Mouse (Mus musculus): ENCODE measurements at regions not wholly inside any gene's neighbourhood (a gene's known extent, or its start where the extent isn't known, plus 50 kb on each side); places are given as distances from the start of the nearest gene placed in this dataset.
A peak's percentile ranks its signal among the peaks of the same experiment; 100 is the strongest.

DNA sequence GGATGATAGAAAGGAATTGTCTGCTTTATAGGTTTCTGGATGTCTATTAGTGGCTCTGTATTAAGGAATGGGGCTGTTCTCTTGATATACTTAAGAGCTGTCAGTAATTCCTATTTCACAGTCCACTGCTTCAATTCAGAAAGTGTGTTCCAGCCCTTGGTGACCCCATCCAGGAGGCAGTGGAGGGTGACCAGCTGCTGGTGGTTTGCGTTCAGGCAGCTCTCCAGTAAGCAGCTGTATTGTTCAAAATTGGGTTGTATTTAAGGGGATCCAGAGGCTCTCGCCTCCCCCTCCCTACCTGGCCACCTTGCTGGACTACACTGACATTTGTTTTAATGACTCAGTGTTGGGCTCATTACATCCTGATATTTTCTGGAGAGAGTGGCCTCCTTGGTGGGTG, 598.4 kb upstream of the Kirrel3 start:
- H3K9me3 ChIP-seq (ENCODE audit: control insufficient read depth, low read length), result no peaks in the 10 kb centered on the region
- TF ChIP-seq POLR2A (IDR thresholded peaks at IDR 0.05; ENCODE audit: borderline replicate concordance, extremely low read depth, insufficient read depth, insufficient read length), result no peak
- ATAC-seq (ENCODE audit: low FRiP score, low read depth), result no peak
- no peak overlapping the region for H3K4me2 ChIP-seq (replicated peaks; ENCODE audit: low read depth, low read length, severe bottlenecking)
- no peak overlapping the region for H3K27ac ChIP-seq (replicated peaks; ENCODE audit: low read depth, low read length)
- H3K27me3 ChIP-seq (ENCODE audit: control insufficient read depth, insufficient read depth, low read length), result no peaks in the 10 kb centered on the region
- no peaks in the 10 kb centered on the region for H3K4me1 ChIP-seq (ENCODE audit: control insufficient read depth, insufficient read depth, low read length)
- no peaks in the 10 kb centered on the region for H3K36me3 ChIP-seq (ENCODE audit: control insufficient read depth, insufficient read depth, low read length)
- no peak overlapping the region for H3K9ac ChIP-seq (ENCODE audit: low read depth, low read length, severe bottlenecking)
- WGBS, result 67% methylated on average over 2 of the region's 2 CpGs
- H3K4me3 ChIP-seq (replicated peaks; ENCODE audit: low read length), result no peak overlapping the region
- DNase-seq (ENCODE audit: low spot score), result no peak

DNA sequence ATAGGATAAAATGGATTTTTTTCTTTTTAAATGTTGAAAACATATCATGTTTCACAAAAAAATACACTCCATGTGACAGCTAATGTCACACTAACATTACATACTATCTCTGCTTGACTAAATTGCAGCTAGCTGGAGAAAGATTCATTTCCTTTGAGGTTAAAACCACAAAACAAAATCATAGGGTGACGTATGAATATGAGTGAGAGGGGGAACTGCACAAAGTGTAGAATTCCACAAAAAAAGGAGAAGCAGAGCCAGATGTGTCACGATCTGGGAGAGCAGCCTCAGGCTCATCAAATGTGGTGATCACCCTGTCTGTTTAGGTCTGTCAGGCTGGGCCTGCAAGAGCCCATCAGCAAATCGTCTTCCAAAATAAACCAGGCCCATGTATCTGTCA, 593.7 kb upstream of the Kirrel3 start:
- 59% methylated on average over 3 of the region's 3 CpGs for WGBS
- Histone ChIP-seq H3K27me3 (ENCODE audit: control insufficient read depth, insufficient read depth, low read length) (no peaks in the 10 kb centered on the region), H3K4me2 (replicated peaks; ENCODE audit: low read depth, low read length, severe bottlenecking) (no peak overlapping the region), H3K4me3 (replicated peaks; ENCODE audit: low read length) (no peak overlapping the region), H3K9me3 (ENCODE audit: control insufficient read depth, low read length) (no peaks in the 10 kb centered on the region), H3K27ac (replicated peaks; ENCODE audit: low read depth, low read length) (no peak overlapping the region), H3K9ac (ENCODE audit: low read depth, low read length, severe bottlenecking) (no peak overlapping the region), H3K4me1 (ENCODE audit: control insufficient read depth, insufficient read depth, low read length) (no peaks in the 10 kb centered on the region), H3K36me3 (ENCODE audit: control insufficient read depth, insufficient read depth, low read length) (no peaks in the 10 kb centered on the region)
- no peak for ATAC-seq (ENCODE audit: low FRiP score, low read depth)
- DNase-seq (ENCODE audit: low spot score), result no peak
- TF ChIP-seq POLR2A (IDR thresholded peaks at IDR 0.05; ENCODE audit: borderline replicate concordance, extremely low read depth, insufficient read depth, insufficient read length), result no peak

DNA sequence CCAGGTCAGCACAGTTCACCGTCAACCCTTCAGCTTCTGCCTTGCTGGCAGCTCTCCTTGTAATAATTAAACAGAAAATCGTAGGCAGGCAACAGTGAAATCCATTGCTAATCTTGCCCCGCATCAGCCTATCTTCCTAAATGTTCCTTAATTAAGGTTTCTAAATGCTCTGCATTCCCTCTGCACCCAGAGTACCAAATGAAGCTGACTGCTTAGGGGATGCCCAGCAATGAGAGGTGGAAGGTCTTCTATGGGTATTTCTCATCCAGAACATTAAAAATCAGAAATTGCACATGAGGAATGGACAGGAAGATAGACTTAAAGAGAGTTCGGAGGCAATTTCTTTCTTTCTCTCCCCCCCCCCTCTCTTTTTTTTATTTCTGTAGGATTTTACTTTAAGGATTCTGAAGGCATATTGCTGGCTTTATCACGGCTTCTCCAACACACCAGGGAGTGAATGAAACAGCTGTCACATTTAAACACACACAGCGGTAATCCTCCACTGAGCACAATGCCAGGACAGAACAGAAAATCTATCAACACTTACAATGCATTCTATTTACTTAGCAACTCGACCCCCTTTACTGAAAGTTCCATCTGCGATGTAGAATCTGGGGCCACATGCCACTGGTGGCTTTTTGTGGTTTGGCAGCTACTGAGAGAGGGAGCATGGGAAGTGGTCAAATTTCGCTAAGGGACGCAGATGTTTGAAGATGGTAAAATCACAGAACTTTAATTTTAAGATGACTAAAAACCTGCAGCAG, 584.2 kb upstream of the Kirrel3 start:
- peak; percentile 69 for DNase-seq (ENCODE audit: low spot score)
- Histone ChIP-seq H3K36me3 (ENCODE audit: control insufficient read depth, insufficient read depth, low read length) (no peaks in the 10 kb centered on the region), H3K27me3 (ENCODE audit: control insufficient read depth, insufficient read depth, low read length) (no peaks in the 10 kb centered on the region), H3K9me3 (ENCODE audit: control insufficient read depth, low read length) (no peaks in the 10 kb centered on the region), H3K9ac (ENCODE audit: low read depth, low read length, severe bottlenecking) (no peak overlapping the region), H3K4me2 (replicated peaks; ENCODE audit: low read depth, low read length, severe bottlenecking) (no peak overlapping the region), H3K4me3 (replicated peaks; ENCODE audit: low read length) (no peak overlapping the region), H3K4me1 (ENCODE audit: control insufficient read depth, insufficient read depth, low read length) (no peaks in the 10 kb centered on the region), H3K27ac (replicated peaks; ENCODE audit: low read depth, low read length) (no peak overlapping the region)
- 51% methylated on average over 10 of the region's 10 CpGs for WGBS
- peak; percentile 83 for ATAC-seq (ENCODE audit: low FRiP score, low read depth)
- no peak for TF ChIP-seq POLR2A (IDR thresholded peaks at IDR 0.05; ENCODE audit: borderline replicate concordance, extremely low read depth, insufficient read depth, insufficient read length)

DNA sequence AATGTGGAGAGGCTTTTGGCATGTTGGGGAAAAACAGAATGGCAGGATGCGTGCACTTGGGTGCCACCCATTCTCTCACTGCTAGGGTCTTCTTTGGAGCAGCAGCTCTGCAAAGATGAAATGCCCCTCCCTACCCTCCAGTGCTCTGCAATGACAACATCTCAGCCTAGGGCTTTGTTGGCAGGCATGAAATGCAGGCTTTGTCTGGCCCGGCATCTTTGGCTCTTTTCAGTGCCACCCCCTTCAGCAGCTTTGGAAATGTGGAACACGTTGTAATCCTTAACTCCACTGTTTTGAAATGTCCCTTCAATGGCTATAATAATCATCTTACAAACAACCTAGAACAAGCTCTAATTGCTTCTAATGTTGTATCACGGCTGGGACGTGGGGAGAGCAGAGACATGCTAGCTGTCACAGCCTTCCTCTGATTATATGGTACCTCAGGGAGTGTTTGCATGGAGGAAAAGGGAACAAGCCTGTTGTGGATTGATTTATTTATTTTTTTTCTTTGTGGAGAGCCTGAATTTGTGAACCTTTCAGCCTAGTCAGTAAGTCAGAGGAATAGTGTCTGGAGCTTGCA, 581.6 kb upstream of the Kirrel3 start:
- TF ChIP-seq POLR2A (IDR thresholded peaks at IDR 0.05; ENCODE audit: borderline replicate concordance, extremely low read depth, insufficient read depth, insufficient read length), result no peak
- Histone ChIP-seq H3K4me2 (replicated peaks; ENCODE audit: low read depth, low read length, severe bottlenecking) (no peak overlapping the region), H3K4me1 (ENCODE audit: control insufficient read depth, insufficient read depth, low read length) (no peaks in the 10 kb centered on the region), H3K36me3 (ENCODE audit: control insufficient read depth, insufficient read depth, low read length) (no peaks in the 10 kb centered on the region), H3K27ac (replicated peaks; ENCODE audit: low read depth, low read length) (no peak overlapping the region), H3K4me3 (replicated peaks; ENCODE audit: low read length) (no peak overlapping the region), H3K9me3 (ENCODE audit: control insufficient read depth, low read length) (no peaks in the 10 kb centered on the region), H3K27me3 (ENCODE audit: control insufficient read depth, insufficient read depth, low read length) (no peaks in the 10 kb centered on the region), H3K9ac (ENCODE audit: low read depth, low read length, severe bottlenecking) (no peak overlapping the region)
- no peak for DNase-seq (ENCODE audit: low spot score)
- 51% methylated on average over 5 of the region's 5 CpGs for WGBS
- no peak for ATAC-seq (ENCODE audit: low FRiP score, low read depth)

DNA sequence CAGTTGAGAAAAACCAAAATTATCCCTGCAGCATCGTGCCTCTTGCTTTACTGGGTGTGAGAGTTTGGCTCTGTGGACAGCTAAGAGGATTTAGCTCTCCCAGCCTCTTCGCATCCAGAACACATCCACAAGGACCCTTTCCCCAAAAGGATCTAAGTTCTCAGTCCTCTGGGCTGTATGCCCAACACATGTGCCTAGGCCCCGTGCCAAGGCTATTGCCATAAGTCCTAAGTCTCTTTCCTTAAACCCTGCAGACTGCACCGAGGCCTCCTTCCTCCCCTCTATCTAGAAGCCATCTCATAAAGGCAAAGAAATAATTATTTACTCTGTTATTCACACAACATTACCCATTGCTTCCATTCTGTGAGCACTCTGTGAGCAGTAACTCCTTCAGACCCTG, 570.8 kb upstream of the Kirrel3 start:
- Histone ChIP-seq H3K4me3 (replicated peaks; ENCODE audit: low read length) (no peak overlapping the region), H3K4me1 (ENCODE audit: control insufficient read depth, insufficient read depth, low read length) (no peaks in the 10 kb centered on the region), H3K27ac (replicated peaks; ENCODE audit: low read depth, low read length) (no peak overlapping the region), H3K27me3 (ENCODE audit: control insufficient read depth, insufficient read depth, low read length) (no peaks in the 10 kb centered on the region), H3K4me2 (replicated peaks; ENCODE audit: low read depth, low read length, severe bottlenecking) (no peak overlapping the region), H3K36me3 (ENCODE audit: control insufficient read depth, insufficient read depth, low read length) (no peaks in the 10 kb centered on the region), H3K9ac (ENCODE audit: low read depth, low read length, severe bottlenecking) (no peak overlapping the region), H3K9me3 (ENCODE audit: control insufficient read depth, low read length) (no peaks in the 10 kb centered on the region)
- TF ChIP-seq POLR2A (IDR thresholded peaks at IDR 0.05; ENCODE audit: borderline replicate concordance, extremely low read depth, insufficient read depth, insufficient read length), result no peak
- DNase-seq (ENCODE audit: low spot score), result peak; percentile 18
- no peak for ATAC-seq (ENCODE audit: low FRiP score, low read depth)
- 74% methylated on average over 4 of the region's 4 CpGs for WGBS

Data from limb, embryonic 14.5 days (tissue).